Mouse (Mus musculus): ENCODE results near the gene Rin1.

The Rin1 gene

GRCm38 (mm10) chr19:5094243-5094632 is 44.0 kb downstream of the Rin1 start:
- DNase-seq (ENCODE audit: low read depth, low spot score) = no peak

DNA sequence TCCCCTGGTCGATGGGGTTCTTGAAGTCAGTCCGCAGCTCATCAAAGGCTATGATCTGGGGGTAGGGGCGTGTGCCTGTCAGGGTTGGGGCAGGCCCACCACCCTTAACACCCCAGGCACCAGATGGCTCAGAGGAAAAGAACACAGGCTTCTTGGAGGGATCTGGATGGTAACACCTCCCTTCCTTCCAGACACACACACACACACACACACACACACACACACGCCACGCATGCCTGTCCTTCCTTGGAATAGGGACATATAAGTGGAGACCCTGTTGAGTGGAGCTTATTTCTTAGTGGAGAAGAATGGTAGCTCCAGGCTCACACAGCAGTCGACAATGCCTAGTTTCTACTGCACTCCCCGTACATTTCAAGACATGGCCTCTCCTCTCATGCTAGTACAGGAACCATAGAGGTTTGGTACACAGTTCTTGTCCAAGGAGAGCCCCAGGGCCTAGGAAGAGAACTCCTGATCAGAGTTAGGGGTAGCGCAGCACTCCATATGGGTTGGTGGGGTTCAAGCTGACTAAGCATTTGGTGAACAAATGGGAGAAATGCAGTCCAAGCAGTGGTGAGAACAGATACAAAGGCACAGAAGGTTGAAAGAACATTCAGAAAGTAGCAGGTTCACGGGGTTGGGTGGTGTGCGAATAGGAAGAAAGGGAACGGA is 44.6 kb downstream of the Rin1 start:
- no peak for DNase-seq (ENCODE audit: low read depth, low spot score)

DNA sequence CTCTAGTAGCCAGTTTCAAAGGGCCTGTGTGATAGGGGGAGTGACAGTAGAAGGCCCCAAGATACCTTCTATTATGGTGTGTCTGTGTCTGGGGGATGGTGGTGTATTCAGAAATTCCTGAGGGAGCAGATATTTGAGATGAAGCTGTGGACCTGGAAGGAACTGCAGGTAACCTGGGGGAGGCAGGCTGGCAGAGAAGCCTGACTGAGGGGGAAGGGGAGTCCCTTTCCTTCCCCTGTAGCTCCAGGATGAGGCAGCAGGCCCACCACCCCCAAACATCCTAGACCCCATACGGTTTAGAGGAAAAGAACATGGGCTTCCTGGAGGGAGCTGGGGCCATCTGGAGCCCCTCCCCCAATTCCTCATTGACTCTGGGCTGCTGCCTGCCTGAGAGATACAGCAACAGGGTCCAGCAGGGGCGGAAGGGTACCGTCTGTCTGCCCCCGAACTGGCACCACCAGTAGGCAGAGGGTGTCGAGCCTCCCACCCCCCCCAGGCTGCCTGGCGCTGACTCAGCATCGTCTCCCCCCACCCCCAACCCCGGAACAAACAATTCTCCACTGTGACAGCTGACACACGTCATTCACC is 45.7 kb downstream of the Rin1 start:
- DNase-seq (ENCODE audit: low read depth, low spot score) = no peak

GRCm38 (mm10) chr19:5097521-5098362 is 47.5 kb downstream of the Rin1 start:
- no peak for DNase-seq (ENCODE audit: low read depth, low spot score)

DNA sequence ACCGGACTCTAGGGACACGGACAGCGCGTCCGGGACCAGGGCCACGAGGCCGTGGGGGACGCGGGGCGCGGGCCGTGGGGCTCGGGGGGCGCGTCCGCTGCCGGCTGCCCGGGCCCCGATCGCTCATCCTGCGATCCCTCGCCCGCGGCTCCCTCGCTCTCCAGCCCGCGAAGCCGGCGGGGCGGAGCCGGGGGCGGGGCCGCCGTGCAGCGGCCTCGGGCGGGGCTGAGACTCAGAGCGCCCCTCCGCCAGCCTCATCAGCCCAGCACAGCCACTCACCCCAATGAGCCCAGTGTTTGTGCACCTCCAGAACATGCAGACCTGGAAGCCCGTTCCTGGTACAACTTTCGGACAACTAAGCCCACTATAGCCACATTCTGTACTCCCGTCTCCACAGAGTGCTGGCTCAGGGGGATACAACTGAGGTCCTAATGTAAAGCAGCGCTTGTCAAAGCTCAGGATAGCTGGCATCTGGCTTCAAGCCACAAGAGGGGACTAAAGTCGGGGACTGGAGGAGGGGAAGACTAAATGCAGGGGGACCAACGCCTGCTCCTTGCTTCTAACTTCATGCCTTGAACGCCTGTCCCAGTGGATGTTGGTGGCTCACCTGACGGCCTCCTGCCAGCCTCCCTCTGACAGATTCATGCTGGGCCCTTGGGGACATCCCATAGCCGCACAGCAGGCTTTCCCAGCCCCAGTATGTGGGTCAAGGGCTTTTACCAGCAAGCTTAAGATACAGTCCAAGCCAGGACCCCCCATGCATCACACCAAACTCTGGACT is 48.3 kb downstream of the Rin1 start, which contains the start of gene Cnih2:
Cnih2 (minus strand) TSS at position 159 of the 781 bp plus-strand sequence.
- no peak for DNase-seq (ENCODE audit: low read depth, low spot score)

DNA sequence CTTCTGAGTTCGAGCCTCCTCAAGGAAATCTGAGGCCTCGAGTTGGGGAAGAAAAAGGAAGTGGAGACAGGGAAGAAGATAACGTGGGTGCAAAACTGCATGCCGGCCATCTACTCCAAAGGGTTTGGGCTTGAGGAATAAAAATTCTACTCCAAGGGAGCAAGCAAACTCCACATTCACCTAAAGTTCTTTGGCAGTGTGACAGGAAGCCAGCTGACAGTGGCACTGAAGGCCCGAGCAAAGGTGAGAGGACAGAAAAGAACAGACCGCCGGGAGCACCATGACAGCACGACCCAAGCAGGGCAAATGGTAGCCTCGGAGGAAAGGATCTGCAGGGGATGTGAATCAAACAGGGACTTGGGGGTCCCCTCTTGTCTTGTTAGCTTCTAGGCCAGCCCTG is 55.8 kb downstream of the Rin1 start:
- no peak for DNase-seq (ENCODE audit: low read depth, low spot score)
